Mouse (Mus musculus) gastrocnemius, adult 2 months (tissue): ENCODE results near the gene Dntt. TPM values are rescaled to one million over a fixed set of nuclear protein-coding genes. Genes with fewer than 3 reads are reported as not detected.
A peak's percentile ranks its signal among the peaks of the same experiment; 100 is the strongest.

ENCODE experiments used
- DNase-seq: peaks from one replicate; pipeline ENCODE4 v3.0.0; 2022
- H3K27ac ChIP-seq: fragments of 200-600 bp; 2 replicates; pipeline ENCODE4 v1.8.1; 2022; ENCODE audit warnings: mild to moderate bottlenecking
- H3K4me3 ChIP-seq: fragments of 200-600 bp; 2 replicates; pipeline ENCODE4 v1.8.1; 2022; ENCODE audit warnings: mild to moderate bottlenecking, moderate library complexity
- CTCF ChIP-seq: fragments of 200-600 bp; IDR thresholded peaks from 2 replicates; pipeline ENCODE4 v1.8.1; 2022; ENCODE audit warnings: antibody characterized with exemption, mild to moderate bottlenecking, moderate library complexity
- intact Hi-C: fragments of 180-260 bp; cut with DNase I; formaldehyde crosslinking; loops from one replicate; pipeline ENCODE4 v1.15.1; 2025
- total RNA-seq, 2 experiments: library from RNA; stranded (reverse); gene quantifications; 2 replicates each; pipeline ENCODE4 v1.2.3; 2021

Dntt gene
- total RNA-seq, 2 experiments from 2014 or later, result not detected

GRCm38 (mm10) chr19:41015951-41016716 is 12.9 kb upstream of the Dntt start:
- peak; percentile 34 for DNase-seq
- Histone ChIP-seq H3K27ac (no peak overlapping the region), H3K4me3 (peak overlapping the region; percentile 46)
- intact Hi-C loops, result loop anchor here (1.0 to 10.0 kb wide), 2 partner anchors 53 to 261 kb away; no protein-coding TSS in a partner anchor
- peak; percentile 77 for TF ChIP-seq CTCF

GRCm38 (mm10) chr19:41019164-41019675 is 9.9 kb upstream of the Dntt start:
- no peak for TF ChIP-seq CTCF
- DNase-seq, result no peak
- intact Hi-C loops, result loop anchor here (10.0 kb wide), 1 partner anchor 264 kb away; no protein-coding TSS in a partner anchor
- Histone ChIP-seq H3K4me3 (no peak overlapping the region), H3K27ac (no peak overlapping the region)

- intact Hi-C loops, result no loop called here
- Histone ChIP-seq H3K27ac (no peak overlapping the region), H3K4me3 (no peak overlapping the region)
- TF ChIP-seq CTCF, result no peak
- DNase-seq, result no peak
Observed at GRCm38 (mm10) chr19:41020537-41020936, 8.5 kb upstream of the Dntt start.

GRCm38 (mm10) chr19:41022244-41022643 is 6.8 kb upstream of the Dntt start:
- no peak for TF ChIP-seq CTCF
- intact Hi-C loops, result no loop called here
- no peak overlapping the region for H3K4me3 ChIP-seq
- no peak overlapping the region for H3K27ac ChIP-seq
- DNase-seq, result no peak

- H3K4me3 ChIP-seq, result no peak overlapping the region
- no peak for DNase-seq
- intact Hi-C loops, result no loop called here
- H3K27ac ChIP-seq, result no peak overlapping the region
- no peak for TF ChIP-seq CTCF
Observed at GRCm38 (mm10) chr19:41026551-41026950, 2.5 kb upstream of the Dntt start.

GRCm38 (mm10) chr19:41027024-41027423 is 2.1 kb upstream of the Dntt start:
- intact Hi-C loops, result no loop called here

GRCm38 (mm10) chr19:41027601-41028000 is 1.5 kb upstream of the Dntt start:
- Histone ChIP-seq H3K27ac (no peak overlapping the region), H3K4me3 (no peak overlapping the region)
- intact Hi-C loops, result no loop called here
- DNase-seq, result no peak
- TF ChIP-seq CTCF, result no peak

More at GRCm38 (mm10) chr19:41027024-41027423, 2.1 kb upstream of the Dntt start:
- H3K27ac ChIP-seq, result no peak overlapping the region
- DNase-seq, result no peak
- no peak overlapping the region for H3K4me3 ChIP-seq
- no peak for TF ChIP-seq CTCF

- no peak overlapping the region for H3K27ac ChIP-seq
- no peak for DNase-seq
- no peak for TF ChIP-seq CTCF
- H3K4me3 ChIP-seq, result no peak overlapping the region
- intact Hi-C loops, result no loop called here
Observed at GRCm38 (mm10) chr19:41030161-41030560, 1.1 kb downstream of the Dntt start.

- TF ChIP-seq CTCF, result no peak
- no peak for DNase-seq
- H3K4me3 ChIP-seq, result no peak overlapping the region
- no peak overlapping the region for H3K27ac ChIP-seq
- intact Hi-C loops, result no loop called here
Observed at GRCm38 (mm10) chr19:41031009-41031408, 1.9 kb downstream of the Dntt start.

GRCm38 (mm10) chr19:41031869-41032268 is 2.8 kb downstream of the Dntt start:
- TF ChIP-seq CTCF, result no peak
- intact Hi-C loops, result no loop called here
- H3K4me3 ChIP-seq, result no peak overlapping the region
- DNase-seq, result no peak
- H3K27ac ChIP-seq, result no peak overlapping the region

GRCm38 (mm10) chr19:41035809-41036551 is 6.9 kb downstream of the Dntt start:
- no peak for TF ChIP-seq CTCF
- DNase-seq, result no peak
- intact Hi-C loops, result no loop called here
- H3K4me3 ChIP-seq, result no peak overlapping the region
- H3K27ac ChIP-seq, result no peak overlapping the region

GRCm38 (mm10) chr19:41039110-41039509 is 10.0 kb downstream of the Dntt start:
- Histone ChIP-seq H3K4me3 (no peak overlapping the region), H3K27ac (no peak overlapping the region)
- no peak for DNase-seq
- TF ChIP-seq CTCF, result no peak
- intact Hi-C loops, result no loop called here

GRCm38 (mm10) chr19:41045091-41045770 is 16.2 kb downstream of the Dntt start:
- intact Hi-C loops, result no loop called here
- TF ChIP-seq CTCF, result no peak
- Histone ChIP-seq H3K4me3 (no peak overlapping the region), H3K27ac (no peak overlapping the region)
- no peak for DNase-seq
